Mouse (Mus musculus): ENCODE results near the gene 1700092M07Rik.

DNA sequence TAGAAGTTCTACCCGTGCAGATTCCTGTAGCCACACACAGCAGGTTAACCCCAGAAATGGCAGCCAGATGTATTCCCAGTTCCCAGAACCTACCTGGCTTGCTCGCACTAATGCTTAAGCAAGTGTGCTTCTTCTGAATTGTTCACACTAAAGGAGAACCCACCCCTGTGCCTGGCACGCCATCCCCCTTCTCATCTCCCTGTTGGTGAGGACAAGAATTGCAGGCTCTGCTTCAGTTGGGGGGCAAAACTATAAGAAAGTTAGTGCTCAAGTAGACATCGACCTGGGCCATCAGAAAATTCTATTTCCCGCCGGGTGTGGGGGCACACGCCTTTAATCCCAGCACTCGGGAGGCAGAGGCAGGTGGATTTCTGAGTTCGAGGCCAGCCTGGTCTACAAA lies 40.9 kb upstream of the 1700092M07Rik start:
- TF ChIP-seq CTCF (IDR thresholded peaks at IDR 0.05; ENCODE audit: extremely low read depth, insufficient read length, insufficient replicate concordance, low read depth, low read length) (no peak), POLR2A (IDR thresholded peaks at IDR 0.05; ENCODE audit: low read depth, low read length) (no peak)

Measured in small intestine, adult 2 months (tissue).